Mouse (Mus musculus) thymus, adult 18-20 months (tissue): ENCODE measurements around the gene Nat10.

Source experiments
- DNase-seq, 2 experiments: peaks; one replicate each; pipeline ENCODE4 v3.0.0; 2022; ENCODE audit warnings: mixed read lengths in 2 of 2

The Nat10 gene

DNA sequence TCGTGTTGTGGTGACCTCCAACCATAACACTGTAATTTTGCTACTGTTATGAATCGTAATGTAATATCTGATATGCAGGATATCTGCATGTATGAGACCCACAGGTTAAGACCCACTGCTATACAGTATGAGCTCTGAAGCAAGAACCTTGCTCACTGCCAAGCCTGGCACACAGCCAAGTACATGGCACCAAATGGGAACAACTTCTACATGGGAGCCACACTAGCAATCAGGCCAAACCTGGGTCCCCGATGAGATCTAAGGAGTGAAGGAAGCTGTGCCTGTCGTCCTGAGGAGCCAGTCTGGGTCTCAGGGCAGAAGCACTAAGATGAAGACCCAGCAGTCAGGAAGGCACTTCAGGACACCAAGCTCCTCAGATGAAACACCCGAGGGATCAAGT is 15.6 kb downstream of the Nat10 start:
- no peak for DNase-seq

DNA sequence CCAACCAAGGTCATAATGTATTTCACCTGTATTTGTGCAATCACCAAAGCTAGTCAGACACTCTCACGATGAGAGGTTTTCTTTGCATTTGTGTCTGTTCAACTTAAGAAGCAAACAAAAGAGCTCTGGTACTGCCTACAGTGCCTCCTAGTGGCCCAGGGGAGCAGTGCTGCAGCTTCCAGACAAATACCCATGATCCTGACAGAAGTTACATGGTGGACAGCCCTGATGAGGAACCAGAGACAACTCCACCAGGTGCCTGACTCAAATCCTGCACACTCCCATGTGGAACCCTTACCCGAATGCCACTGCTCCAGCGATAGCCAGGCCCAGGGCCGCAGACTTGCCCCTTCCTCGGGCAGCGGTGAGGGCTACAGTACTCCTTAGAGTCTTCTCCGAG is 17.1 kb downstream of the Nat10 start:
- peak; percentile 34 to 42 for DNase-seq

DNA sequence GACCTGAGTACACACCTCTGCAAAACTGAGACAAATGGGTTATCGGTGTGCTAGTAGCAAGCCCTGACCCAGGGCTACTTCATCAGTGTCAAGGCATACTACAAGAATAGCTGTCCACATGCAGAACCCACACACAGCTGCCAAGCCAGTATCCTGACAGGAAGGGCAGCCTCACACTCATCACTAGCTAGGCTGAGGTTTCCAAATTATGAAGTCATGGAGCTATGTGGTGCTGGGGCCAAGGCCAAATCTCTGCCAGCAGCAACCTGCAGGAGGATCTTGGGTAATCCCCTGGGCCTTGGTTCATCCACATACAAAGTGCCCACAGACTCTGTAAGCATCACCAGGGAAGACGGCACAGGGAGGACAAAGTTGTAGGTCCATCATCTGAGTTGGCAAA is 17.5 kb downstream of the Nat10 start:
- DNase-seq = no peak

DNA sequence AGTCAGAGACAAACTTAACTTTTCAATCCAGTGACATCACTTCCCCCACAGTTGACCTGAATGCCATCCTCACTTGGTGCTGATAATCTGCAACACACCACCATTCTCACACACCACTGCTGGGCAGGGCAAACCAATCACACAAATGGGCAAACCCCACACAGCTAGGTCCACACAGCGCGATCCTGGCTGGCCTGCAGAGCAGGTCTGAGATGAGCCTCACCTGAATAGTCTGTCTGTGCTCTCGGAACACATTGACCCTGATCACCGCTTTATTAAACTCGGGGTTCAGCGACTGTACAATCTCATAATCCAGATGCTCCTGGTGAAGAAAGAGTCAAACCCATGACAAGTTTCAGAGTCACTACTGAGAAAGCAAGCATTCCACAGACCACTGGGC is 18.2 kb downstream of the Nat10 start:
- no peak for DNase-seq

DNA sequence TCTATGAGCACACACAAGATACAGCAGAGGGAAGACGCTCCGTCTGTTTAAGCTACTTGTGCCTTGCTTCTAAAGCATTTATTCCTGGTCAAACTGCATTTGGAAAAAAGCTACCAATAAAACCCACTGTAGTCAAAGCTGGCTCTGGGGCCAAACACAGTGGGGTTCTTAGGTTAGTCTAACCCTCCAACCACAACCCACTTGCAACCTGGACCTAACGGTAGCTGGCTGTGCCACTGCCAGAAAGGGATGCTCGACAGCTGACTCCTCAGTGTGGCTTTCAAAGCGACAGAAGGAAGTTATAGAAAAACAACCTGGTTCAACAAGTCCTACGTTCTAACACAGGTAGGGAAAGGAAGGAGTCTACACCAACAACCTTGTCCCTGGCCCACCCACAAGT is 29.6 kb downstream of the Nat10 start:
- DNase-seq = no peak

DNA sequence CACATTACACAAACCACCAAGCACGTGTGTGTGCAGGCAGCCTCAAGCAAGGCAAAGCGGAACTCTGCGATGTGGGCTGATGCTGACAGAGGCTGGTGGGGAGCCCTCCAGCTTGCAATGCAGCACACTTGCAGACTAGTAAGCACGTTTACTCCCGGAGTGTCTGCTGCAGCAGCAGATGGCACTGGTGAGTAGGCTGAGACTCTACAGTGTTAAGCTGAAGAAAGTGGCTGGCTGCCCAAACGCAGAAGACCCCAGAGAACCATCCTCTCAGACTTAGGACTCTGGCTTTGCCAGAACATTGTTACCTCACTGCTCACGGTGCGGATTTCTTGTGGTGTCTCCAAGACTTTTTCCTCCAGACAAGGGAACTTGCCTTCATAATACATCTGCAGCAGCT is 30.1 kb downstream of the Nat10 start:
- DNase-seq = no peak

DNA sequence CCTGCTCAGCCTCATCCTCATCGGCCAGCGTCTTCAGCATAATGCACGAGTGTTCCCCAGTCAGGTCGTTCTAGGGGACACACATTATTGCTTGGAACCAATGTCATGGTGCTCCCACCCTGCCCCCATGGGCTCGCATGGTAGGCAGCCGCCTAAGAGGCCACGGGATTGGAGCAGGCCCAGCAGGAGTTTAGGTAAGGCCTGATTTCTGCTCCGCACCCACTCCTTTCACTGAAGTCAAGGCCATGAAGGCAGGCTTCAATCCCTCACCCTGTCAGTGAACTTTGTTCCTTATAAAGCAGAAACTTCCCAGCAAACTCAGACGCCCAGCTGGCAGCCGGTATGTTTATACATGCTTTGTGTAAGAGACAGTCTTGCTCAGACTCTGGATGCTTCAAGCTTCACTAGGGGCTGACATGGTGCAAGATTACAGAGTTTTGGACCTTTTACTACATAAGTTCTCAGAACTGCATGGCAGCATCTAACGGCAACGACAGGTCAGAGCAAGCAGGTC is 33.0 kb downstream of the Nat10 start:
- no peak for DNase-seq

DNA sequence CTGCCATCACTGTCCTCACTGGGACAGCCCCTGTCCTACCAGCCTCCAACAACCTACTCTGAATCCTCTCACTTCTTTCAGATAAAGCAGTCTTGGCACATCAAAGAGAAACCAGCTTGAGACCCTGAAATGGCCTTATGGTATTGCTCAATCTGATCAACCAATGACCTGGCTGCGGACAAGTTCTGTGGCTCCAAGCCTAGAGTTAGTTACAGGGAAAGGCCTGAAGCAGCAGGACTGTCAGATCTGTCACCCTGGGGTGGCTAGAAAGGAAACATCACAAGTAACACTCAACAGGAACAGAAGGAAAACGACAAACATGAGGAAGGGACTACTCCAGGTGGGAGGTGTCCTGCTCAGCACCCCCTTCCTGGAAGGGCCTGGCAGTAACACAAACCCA is 36.5 kb downstream of the Nat10 start:
- no peak for DNase-seq

DNA sequence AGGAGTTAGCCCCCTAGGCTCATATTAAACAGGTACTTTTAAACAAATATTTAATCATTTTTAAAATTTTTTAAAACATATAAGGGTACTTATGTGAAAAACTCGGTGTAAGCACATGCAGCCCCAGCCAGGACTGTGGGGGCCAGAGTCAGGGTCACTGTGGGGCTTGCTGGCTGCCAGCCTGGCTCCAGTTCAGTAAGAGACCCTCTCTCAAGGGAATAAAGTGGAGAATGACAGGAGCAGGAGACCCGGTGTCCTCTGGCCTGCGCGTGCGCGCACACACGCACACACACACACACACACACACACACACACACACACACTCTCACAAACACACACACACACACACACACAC is 41.8 kb downstream of the Nat10 start:
- DNase-seq = no peak

DNA sequence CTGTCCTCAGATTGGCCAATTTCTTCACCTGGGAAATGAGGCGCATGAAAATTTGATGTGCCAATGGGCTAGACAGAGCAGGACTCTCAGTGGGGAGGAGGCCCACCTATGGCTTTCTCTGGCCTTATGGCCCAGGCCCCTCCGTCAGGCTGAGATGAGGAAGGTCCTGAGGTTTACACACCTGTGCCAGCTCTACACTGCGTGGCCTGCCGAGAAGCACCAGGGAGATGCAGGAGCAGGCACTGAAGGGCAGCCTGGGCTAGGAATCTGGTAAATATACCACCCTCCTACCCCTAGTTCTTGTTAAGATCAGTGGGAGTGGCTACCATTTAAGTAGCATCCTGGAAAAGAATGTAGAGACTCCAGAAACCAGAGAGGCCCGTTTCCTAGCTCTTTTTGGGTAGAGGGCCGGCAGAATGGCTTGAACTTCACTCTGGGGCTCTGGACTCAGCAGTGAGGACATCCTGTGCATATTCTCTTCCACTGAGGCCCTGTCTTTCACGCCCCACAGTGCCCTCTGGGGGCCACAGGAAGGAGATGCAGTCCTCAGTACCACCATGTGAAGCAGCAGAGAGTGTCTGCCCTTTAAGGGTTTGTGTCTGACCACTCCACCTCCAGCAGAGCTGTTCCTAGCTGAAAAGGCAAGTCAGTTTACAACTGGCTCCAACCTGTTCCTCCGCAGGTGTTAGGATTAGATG is 42.3 kb downstream of the Nat10 start:
- peak; percentile 60 to 65 for DNase-seq

DNA sequence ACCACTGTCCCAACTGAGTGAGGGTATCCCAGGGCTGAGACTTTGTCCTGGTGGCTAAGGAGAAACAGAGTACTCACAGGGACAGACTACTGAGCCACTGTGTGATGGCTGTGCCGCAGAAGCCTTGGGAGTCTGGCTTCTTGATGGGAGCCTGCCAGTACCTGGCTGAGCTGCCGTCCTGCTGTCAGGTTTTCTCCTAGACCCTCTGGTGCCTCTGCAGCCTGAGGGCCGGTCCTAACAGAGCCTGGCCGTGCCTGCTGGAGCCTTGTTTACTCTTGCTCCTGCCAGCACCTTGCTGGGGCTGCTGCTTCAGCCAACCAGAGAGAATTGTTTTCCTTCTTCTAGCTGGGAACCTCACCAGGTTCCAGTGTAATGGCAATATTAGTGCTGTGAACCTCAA is 46.7 kb downstream of the Nat10 start:
- no peak for DNase-seq

DNA sequence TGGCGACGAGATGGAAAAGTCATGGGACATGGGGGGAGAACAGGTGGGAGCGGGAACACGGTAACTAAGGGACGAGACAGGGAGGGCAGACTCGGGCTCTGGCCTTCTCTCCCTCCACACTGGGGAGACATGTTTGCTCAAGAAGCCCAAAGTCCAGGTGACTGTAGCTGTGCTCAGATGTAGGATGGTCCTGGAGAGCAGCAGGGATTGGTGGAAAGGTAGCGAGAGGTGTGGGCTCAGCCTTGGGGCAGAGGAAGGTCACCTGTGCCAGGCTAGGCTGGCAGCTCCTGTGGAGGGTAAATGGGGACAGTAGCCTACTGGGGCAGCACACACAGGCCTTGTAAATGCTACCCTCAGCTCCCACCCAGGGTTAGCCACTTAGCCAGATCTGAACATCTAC is 47.2 kb downstream of the Nat10 start:
- DNase-seq = no peak

DNA sequence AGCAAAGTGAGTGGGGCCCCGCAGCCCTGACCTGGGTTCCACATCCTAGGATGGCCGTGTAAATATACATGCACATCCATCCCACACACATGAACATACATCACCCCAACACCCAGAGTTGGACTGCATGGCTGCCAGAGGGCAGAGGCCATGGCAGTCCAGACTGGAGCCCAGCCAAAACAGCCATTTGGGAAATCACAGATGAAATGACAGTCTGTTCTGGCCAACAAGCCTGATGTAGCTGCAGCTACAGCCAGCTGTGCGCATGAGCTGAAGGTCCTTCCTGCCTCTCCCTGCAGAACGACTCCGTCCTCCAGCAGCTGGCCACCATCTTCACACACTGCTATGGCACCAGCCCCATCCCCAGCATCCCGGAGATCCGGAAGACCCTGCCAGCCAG is 50.2 kb downstream of the Nat10 start:
- no peak for DNase-seq

DNA sequence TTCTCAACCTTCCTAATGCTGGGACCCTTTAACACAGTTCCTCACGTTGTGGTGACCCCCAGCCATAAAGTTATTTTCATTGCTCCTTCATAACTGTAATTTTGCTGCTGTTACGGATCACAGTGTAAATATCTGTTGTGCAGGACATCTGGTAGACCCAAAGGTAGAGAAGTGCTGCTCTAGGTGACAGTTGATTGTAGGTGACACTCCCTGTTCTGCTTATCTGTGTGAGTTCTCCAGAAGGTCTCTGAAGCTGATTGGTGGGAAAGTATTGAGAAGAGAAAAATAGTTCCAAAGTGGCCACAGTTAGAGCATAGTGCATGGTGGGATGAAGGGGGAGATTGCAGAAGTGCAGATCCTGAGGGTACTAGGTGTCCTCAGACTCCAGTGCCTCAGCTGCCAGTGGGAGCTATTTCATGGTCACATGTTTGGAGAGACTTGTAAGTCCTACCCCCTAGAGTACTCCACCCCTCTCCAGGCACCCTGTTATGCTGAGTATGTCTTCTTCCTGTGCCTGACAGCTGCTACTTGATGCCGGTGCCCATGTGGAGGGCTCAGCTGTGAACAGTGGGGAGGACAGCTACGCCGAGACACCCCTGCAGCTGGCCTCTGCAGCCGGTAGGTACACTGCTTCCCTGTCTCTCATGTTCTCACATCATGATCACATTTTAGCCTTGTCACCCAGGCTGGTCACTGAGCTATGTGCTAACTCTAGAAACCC is 53.9 kb downstream of the Nat10 start:
- DNase-seq = no peak

DNA sequence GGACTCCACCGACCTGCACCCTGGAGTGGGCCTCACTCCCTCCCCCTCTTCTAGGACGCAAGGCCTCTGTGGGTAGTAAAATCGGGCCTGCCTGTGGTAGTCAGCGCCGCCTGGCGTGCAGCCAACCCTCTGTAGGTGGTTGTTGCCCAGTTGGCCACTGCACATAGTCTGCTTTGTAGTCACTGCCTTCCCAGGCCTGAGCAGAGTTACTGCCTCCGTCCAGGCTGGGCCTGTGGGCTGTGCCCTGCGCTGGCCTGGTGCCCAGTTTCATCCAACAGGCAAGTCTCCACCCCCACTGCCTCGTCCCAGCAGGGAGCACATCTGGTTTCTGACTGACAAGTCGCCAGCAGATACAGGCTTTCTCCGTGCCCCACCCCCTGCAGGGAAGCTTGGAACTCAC is 54.8 kb downstream of the Nat10 start:
- DNase-seq = no peak

DNA sequence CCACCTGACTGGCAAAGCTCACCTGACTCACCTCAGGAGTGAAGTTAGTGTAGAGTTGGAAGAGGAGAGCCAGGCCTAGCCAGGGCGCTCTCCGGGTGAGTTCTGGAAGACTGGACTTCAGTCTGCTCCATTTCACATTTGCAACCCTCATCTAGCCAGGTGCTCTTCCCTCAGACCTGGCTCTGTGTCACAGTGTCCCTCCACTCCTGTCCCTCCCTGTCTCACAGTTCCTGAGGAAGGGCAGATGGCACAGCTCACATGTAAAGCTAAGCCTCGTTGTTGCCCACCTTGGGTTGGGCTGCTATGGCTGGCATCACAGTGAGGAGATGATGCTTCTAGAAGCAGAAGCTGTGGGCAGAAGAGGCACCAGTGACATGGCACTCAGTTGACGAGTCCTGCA is 55.2 kb downstream of the Nat10 start:
- DNase-seq = no peak

DNA sequence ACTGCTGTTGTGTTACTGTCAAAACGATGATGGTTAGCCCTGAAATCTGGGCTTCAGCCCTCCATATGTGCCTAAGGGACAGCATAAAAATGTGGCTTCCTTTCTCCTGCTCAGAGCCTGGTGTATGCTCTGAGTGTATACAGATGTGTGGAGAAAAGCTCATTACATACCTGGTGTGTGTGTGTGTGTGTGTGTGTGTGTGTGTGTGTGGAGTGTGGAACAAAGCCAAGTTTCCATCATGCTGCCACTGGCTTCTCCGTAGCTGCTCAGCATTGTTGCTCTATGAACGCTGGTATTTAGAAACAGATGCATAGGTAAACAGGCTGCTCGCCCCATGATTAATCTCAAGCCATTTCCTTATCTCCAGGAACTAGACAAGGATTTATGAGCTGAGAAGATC is 57.2 kb downstream of the Nat10 start:
- no peak for DNase-seq

DNA sequence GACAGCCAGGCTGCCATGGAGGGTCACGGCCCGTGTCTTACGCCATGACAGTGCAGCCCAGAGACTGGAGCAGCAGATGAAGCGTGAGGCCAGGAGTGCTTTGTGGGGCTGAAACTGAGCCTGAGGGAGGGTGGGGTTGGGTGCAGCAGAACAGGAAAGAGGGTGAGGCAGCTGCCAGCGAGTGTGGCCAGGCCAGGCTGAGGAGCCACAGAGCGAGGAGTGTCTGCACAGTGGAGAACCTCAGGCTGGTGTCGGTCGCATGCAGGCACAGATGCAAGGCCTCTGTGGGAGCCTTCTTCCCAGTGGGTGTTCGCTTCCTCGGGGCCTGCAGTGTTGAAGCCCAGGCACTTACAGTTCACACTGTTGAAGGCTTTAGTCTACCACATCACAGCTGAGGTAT is 57.7 kb downstream of the Nat10 start:
- DNase-seq = peak; percentile 21 to 29

DNA sequence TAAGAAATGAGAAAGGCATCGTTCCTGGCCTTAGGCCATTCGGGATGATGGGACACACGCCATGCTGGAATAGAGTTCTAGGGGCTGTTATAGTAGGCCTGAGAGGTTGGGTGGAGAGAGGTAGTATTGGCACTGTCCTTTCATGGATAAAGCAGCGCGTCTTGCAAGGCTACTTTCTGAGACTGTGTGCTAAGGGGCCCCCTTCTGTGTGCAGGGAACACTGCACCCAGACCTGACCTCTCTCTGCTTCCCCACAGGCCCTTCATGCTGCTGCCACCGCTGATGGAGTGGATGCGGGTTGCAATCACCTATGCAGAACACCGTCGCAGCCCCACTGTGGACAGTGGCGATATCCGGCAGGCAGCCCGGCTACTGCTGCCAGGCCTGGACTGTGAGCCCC is 60.6 kb downstream of the Nat10 start:
- DNase-seq = no peak

DNA sequence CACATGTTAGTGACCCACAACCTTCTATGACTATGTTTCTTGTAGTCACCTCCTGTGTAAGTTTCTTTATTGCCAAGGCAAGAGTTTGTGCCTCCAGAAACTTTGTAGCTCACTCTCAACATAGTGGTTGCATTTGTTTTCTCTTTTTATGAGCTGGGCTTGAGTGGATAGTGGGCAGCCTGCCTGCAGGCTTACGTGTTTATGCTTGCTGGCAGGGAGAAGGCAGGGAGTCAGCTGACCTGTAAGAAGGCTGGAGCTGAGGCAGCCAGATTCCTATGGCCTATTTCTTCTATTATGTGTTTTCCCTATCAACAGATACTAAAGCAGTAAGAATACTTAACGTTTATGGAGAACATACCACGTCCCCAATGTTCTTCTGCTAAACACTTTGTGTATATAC is 64.9 kb downstream of the Nat10 start:
- DNase-seq = no peak

DNA sequence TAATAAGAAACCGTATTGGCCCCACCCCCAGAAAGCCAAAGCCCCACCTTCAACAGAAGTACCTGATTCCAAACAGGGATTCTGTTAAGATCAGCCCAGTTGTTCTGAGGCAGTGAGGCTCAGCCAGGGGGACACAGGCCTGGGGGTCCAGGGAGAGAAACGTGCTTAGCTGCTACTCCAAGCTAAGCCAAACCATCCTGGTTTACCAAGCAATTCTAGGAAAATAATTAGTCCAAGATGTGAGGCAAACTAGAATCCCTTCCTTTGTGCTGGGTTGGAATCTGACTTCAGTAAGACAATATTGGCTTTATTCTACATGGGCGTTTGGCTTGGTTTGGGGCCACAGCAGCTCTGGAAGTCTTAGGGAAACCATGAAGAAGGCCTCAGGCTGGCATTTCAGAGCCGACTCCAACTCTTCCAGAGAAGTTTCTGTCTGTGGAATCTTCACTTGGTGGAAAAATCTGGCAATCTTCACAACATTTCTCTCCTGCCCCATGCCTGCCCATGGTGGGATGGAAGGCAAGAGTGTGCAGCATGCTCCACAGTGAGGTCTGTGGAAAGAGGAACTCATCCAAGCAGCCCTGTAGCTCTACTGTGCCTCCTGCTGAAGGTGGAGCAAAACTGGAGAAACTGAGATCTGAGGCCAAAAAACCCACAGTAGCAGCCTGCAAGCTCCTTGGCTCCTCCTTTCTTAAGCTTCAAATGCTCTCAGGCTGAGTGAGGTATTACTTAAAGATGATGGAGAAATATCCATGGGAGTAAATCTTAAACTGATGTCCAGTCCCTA is 66.1 kb downstream of the Nat10 start:
- no peak for DNase-seq

DNA sequence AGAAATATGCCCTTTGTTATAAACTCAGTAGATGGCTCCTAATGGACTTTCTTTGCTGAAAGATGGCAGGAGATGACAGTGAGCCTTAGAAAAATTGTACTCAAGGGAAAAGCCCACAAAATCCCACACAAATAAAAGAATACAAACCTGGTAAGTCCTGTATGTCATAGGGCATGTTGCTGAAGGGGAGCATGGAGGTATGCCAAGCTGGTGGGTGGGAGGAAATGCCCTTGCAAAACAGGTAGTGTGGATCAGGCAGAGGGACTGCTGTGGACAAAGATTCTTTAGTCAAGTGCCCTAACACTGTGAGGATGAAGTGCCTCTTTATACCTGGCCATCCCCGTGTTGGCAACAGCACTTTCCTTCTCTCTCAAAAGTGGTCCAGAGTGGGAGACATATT is 68.3 kb downstream of the Nat10 start:
- no peak for DNase-seq

DNA sequence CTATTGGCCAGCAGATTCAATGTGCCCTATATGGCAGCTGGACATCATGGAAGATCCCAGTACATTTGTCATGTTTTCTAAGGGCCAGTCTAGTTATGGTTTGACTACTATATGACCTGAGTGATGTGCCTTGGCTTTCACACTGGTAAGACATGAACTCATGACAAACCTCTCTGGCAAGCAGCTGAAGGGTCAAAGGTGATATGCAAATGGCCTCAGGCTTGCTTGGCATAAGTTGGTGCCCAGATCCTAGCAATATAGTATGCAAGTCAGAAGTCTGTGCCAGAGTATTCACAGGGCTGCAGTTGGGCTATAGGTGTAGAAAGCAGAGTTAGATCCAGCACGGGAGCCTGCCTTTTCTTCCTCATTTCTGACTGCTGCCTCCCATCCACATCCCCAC is 69.8 kb downstream of the Nat10 start:
- no peak for DNase-seq

DNA sequence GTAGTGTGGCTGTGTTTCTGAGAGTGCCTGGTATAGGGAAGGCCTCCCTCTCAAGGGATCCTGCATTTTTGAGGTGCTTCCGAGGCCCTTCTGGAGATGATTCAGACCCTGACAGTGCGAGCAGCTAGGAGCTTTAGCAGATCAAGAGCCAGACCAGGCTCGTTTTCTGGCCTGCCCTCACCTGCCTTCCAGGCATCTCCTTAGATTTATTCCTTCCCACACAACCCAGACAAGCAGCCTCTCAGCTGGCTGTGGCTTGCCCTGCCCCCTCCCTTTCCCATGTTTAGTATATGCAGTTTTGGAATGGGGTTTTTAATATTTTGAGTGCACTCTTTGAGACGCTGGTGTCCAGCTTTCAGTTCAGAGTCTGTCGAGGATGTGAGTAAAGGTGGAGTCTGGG is 70.2 kb downstream of the Nat10 start:
- DNase-seq = no peak
